Mouse (Mus musculus) CD8-positive naive resting alpha-beta T cell, adult 2 months (primary cell): ENCODE data around the gene Gm42906.

Experiments used
- DNase-seq, 2 experiments: peaks; one replicate each; pipeline ENCODE4 v3.0.0; 2022; ENCODE audit warnings: low read depth in 2 of 2, low spot score in 2 of 2

The Gm42906 gene

DNA sequence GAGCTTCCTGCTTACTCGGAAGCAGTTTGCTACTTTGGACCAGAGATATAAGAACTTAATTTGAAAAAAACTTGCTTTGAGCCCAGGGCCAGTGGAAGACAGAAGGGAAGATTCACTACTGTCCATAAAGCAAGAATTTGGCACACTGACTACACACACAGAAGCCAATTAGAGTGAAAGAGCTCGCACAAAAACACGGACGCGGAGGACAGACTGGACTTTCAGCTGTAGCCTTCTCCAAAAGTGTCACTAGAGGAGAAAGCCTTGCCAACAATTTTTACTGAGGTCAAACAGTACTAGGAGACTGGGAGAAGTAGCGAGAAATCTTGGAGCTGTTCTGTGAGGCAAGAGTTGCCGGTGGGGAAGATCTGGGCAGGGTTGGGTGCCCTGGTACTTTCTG, 128.4 kb downstream of the Gm42906 start:
- DNase-seq: no peak

DNA sequence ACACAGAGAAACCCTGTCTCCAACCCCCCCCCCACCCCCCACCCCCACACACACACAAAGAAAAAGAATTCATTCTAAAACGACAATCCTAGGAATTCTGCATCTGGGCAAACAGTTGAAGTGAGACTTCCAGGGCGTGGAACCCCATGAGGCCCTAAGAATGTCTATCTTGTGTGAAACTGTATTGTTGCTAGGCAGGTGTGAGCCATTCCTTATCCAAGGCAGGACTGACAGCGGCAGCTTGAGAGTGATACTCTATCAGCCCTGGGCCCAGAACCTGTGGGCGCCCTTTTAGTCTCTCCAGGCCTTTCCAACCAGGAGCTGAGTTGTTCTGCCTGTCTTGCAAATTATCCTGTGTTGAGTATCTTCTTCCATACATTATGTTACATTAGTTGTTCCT, 129.6 kb downstream of the Gm42906 start:
- no peak for DNase-seq

DNA sequence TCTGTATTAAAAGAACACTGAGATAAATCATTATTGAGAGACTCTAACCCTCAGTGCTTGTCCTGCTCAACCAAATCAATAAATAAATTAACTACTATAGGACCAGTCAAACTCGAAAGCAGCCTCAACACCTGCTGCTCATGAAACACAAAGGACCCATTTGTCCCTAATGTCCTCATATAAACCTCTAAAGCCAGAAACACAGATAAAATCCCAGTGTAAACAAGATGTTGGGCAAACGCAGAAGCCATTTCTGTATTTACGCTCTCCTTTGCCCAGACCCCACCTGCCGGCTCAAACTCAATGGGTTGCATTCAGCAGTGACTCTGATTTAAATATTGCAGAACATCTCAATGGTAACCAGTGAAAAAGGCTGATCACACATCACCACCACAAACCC, 131.7 kb downstream of the Gm42906 start:
- DNase-seq: no peak

DNA sequence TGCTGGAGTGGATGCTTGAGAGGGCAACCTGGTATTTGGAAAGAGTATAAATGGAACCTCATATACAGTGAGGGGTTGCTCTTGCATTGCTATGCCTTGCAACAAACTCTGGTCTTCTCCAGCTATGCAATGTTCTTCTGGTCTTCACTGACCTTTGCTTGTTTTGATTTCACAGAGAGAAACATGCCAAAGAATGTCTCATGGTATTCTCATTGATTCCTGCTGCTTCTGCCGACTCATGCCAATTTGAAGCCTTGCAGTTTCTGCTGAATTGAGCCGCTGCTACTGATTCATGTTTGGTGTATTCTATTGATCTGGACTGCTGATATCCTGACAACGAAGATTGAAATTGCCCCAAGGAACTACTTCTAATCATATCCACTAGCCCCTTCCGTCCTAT, 134.4 kb downstream of the Gm42906 start:
- DNase-seq: no peak

DNA sequence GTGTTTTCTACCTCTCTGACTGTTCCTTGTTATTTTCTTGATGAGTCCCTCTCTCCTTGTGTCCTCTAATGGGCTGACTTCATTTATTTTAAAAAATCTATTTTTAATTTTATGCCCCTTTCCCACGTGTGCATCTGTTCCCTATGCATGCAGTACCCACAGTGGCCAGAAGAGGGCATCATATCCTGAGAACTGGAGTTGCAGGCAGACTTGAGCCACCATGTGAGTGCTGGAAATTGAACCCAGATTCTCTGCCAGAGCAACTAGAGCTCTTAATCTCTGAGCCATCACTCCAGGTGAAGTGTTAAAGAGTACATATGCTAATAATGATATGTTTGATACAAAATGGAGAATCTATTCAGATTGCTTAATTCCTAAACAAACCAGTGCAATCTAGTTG, 135.7 kb downstream of the Gm42906 start:
- peak; percentile 32 to 56 for DNase-seq

DNA sequence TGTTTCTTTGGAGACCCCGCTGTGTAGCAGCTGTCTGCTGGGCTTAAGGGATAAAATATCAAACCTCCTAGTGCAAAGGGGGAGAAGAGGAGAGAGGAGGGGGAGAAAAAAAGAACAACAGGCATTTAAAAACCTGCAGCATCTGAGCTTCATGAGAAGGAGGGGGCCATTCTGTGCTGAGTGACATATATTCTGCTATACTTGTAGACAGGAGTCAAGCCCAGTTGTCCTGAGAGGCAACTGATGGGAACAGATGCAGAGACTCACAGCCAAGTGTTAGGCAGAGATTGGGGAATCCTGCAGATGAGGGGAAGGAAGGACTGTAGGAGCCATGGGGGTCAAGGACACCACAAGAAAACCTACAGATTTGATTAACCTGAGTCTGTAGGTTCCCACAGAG, 141.6 kb downstream of the Gm42906 start:
- DNase-seq: no peak

DNA sequence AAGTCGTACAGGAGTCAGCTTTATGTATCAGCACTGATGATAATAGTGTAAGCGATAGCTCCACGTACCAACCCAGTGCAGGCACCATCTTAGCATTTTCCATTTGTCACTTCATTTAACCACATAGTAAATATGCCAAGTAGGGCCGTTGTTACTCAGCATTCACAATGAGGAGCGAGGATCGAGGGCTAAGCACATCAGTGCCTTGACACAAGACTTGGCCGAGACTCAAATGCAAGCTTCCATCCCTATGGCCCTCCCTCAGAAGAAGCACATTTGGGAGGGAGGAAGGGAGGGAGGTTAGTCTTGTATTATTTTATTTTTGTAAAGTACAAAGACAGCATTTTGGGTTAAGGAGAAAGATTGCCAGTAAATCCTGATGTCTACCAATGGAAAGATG, 148.4 kb downstream of the Gm42906 start:
- no peak for DNase-seq

DNA sequence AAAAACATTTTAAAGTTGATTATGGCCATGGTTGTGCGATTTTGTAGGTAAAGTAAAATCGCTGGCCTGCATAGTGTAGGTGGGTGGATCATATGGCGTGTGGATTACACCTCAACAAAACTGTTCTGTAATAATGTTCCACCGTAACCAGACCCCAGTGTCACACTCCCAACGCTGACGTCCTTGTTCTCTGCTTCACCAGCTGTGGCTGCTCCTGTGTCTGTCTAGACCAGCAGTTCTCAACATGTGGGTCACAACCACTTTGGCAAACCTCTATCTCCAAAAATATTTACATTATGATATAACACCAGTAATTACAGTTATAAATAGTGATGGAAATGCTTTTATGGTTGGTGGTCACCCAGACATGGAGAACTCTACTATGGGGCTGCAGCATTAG, 150.0 kb downstream of the Gm42906 start:
- no peak for DNase-seq

DNA sequence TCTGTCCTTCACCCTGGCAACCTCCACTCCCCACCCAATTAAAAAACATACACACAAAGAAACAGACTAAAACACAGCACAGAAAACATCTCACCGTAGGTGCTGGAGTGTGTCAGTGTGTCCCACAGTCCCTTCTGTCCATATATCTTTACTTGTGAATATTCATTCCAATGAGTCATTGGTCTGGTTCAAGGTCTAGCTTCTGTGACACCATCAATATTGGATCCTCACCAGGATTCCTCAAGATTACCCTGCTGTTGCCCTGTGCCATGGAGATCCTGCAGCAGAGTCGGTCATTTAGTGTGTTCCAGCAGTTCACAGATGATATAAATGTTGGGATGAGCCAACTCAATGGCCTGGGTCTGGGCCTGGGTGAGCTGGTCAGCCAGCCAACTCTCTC, 152.0 kb downstream of the Gm42906 start:
- no peak for DNase-seq

DNA sequence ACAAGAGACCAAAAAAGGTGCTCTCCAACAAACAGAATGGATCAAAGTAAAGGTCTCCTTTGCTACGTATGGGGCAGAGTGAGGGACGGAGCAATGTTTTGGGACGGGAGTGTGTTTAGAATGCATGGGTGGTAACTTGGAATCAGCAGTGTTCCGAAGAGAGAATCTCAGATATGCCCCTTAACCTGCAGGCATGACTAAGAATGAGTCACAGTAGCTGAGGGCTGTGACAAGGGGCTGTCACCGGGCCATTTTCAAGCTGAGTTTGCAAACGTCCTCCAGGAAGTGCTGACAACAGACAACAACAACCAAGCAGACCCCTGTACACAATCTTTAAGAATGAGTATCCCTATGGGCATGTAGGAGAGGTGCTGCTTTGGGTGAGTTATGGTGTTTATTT, 153.7 kb downstream of the Gm42906 start:
- DNase-seq: no peak

DNA sequence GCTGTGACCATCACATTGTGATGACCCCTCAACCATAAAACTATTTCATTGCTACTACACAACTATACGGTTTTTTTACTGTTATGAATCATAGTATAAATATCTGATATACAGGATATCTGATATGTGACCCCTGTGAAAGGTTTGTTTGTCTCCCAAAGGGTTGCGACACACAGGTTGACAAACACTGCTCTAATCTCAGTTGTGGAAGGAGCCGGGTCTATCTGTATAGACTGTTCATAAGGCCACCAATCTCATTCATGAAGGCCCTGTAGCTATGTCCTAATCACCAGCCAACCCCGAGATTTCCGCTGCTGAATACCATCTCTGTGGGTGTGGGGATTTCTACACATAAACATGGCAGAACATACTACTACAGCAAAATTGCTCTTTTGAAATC, 157.1 kb downstream of the Gm42906 start:
- DNase-seq: no peak

DNA sequence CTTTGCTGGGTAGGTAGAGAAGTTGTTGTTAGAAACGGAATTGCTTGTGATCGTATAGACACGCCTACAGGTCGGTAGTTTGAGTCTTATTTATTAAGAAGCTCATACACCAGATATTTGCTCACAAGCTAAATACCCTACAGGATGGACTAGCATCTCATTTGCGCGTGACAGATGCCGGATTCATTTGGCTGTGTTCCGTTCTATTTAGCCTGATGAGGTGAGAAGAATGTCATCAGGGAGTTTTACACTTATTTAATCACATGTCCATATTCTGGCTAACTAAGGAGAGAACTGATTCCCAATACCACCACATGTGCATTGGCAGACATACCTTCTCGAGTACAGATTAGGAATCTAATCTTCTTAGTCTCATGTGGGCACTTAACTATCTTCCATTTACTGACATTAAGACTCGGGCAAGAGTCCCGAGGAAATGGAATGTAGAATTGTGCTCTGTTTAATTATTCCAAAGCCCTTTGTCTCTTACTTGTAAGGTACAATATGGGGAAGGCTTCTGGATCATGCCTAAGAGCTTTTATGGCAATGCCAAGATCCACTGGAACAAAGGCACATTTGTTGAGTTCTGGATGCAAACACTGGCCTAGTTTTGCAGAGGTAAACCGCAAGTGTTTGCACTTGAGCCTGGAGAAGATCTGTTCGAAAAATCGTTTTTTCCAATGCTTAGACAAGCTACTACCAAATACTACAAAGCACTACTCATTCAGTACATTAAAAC, 160.9 kb downstream of the Gm42906 start:
- DNase-seq: no peak

DNA sequence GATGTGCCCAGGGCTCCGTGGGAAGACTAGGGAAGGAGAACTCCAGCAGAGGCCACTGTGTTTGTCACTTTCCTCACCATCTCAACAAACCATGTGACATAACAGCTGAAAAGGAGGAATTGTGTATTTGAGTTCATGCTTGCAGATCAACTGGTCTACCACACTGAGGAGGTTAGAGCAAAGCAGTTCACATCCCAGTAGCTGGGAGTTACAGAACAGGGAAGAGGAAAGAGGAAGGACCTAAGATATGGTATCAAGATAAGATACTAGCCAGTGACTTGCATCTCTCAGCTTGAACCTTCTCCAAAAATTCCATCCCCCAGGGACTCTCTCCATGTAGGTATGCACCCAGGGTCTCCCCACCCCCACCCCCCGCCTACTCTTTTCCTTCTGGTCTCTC, 166.4 kb downstream of the Gm42906 start:
- no peak for DNase-seq

DNA sequence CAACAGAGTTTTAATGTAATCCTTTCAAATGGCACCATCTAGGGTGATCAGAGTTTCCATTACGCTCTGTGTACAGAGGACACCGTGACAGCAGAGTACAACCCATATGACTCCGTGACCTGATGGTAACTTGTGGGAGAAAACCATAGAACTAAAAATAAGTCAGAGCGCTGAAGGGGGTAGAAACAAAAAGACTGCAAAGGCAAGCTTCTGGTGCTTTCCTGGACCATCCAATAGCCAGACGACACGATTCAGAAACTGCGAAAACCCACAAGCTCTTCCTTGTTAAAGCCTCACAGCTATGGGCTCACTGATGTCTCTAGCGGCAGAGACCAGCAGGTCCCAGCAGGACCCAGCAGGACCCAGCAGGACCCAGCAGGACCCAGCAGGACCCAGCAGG, 175.8 kb downstream of the Gm42906 start:
- DNase-seq: no peak

DNA sequence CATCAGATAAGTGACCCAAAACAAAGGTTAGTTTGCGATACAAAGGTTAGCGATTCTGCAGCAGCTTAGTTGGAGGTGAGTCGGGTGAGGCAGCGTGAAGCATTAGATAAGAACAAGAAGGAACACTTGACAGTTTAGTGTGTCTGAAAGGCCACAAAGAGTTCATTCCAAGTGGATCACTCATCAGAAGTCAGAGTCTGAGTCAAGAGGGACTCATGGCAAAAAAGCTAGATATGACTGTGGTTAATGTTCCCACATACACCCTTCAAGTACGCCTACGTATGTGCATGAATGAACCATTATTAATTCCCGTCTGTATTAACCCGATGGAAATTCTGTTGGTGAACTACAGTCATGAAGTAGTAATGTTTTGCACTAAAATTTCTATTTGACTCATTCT, 176.3 kb downstream of the Gm42906 start:
- DNase-seq: no peak

DNA sequence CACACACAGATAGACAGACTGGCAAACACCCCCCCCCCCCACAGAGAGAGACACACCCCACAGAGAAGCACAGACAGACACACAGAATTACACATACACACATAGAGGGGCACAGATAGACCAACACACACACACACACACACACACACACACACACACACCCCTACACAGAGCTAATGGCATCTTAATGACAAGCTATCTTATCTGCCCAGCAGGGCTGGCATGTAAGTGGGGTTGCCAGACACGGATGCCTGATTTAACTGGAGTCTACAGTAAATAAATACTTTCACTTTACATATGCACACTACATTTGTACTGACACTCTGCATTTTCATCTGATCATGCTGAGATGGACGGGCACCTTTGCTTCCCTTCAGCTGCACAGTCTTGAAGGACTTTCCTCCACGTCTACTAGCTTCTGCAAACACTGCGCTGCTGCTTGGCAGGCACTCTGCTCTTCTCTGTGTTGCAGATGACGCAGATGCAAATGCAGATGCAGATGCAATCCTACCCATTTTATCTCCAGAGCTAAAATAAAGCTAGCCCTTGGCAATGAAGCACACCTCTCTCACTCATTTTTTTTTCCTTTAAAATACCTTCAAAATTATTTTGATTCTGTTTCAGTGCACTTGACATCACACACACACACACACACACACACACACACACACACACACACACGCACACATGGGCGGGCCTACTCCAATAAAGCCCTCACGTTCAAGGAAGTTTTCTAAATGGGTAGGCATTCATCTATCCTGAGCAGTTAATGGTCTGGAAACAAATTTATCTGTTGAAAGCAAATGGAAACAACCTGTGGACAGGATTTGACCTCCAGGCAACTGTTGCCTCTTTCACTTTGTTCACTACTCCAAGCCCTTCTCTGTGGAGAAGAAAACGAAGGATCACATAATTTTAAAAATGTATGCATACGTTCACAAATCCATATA, 179.0 kb downstream of the Gm42906 start:
- no peak for DNase-seq

DNA sequence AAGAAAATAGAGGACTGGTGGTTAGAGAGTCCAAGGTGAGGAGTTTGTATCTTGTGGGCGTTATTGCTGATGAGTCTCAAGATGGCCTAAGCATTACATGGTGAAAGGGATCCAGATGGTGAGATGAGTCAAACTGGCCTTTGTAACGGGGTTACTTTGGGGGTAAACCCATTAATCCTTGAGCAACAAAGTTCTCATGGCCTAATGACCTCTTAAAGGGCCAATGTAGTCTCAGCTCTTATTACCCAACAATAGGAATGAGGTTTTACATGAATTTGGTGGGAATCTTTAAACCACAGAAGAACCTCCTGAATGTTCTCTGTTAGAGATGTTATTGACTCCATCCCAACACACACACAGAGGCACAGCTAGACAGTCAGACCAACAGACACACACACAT, 179.9 kb downstream of the Gm42906 start:
- DNase-seq: no peak

DNA sequence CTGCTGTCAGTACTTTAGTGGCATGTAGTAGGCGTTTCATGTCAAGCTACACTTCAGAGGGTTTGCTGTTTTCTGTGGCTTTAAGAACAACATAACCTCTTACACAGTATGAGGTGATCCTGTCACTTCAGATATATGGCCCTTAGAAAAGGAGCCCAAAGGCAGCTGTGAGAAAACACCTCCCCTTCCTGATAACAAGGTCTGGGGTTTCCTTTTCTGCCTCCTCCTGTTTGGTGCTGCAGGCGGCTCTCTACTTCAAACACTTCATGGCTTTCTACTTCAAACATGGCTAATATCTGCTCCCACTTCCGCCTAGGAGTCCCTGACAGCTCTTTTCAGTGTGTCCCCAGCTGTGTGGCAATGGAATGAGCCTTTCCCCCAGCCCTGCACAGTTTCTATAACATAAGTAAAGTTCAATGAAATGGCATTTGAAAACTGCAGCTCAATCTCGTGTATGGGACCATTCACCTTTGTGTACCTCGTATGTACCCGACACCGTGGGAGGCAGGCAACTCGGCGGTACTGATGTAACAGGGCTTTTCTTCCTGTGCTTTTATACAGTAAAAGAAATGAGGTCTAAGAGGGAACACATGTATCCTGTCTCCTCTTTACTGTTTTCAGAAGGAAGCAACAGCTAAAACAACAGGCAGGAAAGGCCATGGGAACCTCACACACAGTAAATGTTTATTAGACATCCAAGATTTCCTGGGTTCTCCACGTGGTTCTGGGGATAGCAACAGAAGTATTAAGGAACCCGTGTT, 180.7 kb downstream of the Gm42906 start:
- DNase-seq: peak; percentile 18 to 28

DNA sequence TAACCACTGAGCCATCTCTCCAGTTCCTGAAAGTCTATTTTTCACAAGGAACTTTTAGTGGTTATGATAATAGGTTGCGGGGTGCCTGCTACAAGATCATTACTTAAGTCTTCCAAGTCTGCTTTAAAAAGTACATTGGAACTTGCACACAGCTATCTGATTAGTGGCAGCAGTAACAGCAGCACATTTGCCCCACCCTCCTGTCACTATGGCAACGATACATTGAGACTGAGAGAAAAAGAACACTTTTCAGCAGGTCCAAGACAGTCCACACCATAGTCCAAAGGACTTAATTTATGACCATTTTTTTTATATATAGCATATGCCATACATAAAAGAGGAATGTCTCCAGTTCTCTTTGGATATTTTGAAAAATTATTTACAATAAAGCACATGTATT, 181.7 kb downstream of the Gm42906 start:
- DNase-seq: no peak

DNA sequence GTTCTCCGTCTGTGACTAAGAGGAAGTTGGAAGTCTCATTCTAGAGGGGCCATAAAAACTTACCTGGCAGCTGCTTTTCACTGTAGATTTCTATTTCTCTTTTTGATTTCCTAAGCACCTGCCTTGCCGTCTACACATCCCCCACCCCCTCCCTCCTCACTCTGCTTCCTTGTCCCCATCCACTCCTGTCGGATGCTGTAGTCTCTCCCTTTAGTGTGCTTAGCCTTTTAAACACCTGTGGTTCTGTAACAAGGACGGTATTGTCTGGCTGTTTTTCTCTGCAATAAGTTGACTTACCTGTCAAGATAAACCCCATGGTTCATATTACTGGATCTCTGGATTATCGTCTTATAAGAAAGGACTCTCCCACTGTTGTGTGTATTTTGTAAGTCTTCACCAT, 182.4 kb downstream of the Gm42906 start:
- DNase-seq: no peak

DNA sequence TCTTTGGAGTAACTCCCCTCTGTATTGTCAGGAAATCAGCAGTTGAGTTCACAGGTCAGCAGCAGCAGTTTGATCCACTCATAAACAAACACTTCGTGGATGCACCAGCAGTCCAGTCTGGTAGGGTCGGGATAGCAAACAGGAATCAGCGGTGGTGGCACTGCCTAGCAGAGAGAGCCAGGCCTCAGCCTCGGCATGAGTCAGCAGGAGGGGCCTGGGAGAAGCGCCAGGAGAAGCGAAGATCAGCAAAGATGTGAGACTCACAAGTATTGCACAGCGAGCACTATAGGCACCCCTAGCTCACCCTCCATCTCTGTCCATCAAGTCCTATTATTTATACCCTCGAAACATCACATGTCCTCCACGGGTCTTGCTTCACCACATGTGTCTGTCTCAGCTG, 189.2 kb downstream of the Gm42906 start:
- no peak for DNase-seq

DNA sequence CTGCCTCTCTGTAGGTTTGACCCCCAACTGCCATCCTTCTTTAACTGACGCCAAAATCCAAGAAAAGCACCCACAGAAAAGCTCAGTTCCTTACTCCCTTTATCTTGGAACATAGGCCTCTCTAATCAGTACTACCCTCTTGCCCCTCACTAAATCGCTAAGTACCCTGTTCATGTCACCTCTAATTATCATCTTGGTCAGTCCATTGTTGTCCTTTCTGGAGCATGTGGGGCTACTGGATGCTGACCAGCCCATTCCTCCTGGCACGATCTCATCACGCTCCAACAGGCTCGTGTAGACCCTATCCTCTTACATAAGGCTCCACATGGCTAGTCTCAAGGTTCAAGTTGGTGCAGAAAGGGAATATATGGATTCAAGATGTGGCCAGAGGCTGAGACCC, 191.6 kb downstream of the Gm42906 start:
- no peak for DNase-seq
